Mouse (Mus musculus) neural tube, embryonic 11.5 days (tissue): ENCODE measurements around the gene Dcaf8. TPM values are rescaled to one million over a fixed set of nuclear protein-coding genes. Genes with fewer than 3 reads are reported as not detected.
"Not testable (repeated sequence)": the region's sequence is repeated elsewhere in the genome, so short reads cannot be mapped to it uniquely, and the experiment has no call there.

Experiments
- ATAC-seq: fragments of 200-750 bp; cut with Nextera tagmentation; 2 replicates; pipeline ENCODE4 v1.8.0; 2017; ENCODE audit warnings: moderate number of reproducible peaks, mild to moderate bottlenecking, moderate TSS enrichment, moderate library complexity; ENCODE audit not compliant: insufficient read depth, low FRiP score, low TSS enrichment
- DNase-seq: peaks from one replicate; pipeline ENCODE4 v3.0.0-alpha.2; 2015; ENCODE audit warnings: low spot score
- H3K27ac ChIP-seq: fragments of 300-500 bp; sonication (generic); 2 replicates; pipeline ENCODE4 v1.5.1; 2014; ENCODE audit warnings: low read depth, mild to moderate bottlenecking, low read length
- H3K27me3 ChIP-seq: fragments of 300-500 bp; sonication (generic); 2 replicates; pipeline ENCODE4 v1.6.1; 2014; ENCODE audit warnings: mild to moderate bottlenecking, low read length, mixed read lengths; ENCODE audit not compliant: control insufficient read depth, insufficient read depth
- H3K36me3 ChIP-seq: fragments of 300-500 bp; sonication (generic); 2 replicates; pipeline ENCODE4 v1.6.1; 2014; ENCODE audit warnings: mild to moderate bottlenecking, low read length, moderate library complexity, mixed read lengths; ENCODE audit not compliant: control insufficient read depth, insufficient read depth
- H3K4me1 ChIP-seq: fragments of 300-500 bp; sonication (generic); 2 replicates; pipeline ENCODE4 v1.6.1; 2014; ENCODE audit warnings: low read length, mixed read lengths; ENCODE audit not compliant: control insufficient read depth, insufficient read depth
- H3K4me2 ChIP-seq: fragments of 300-500 bp; sonication (generic); 2 replicates; pipeline ENCODE4 v1.6.1; 2014; ENCODE audit warnings: low read depth, mild to moderate bottlenecking, moderate library complexity
- H3K4me3 ChIP-seq: fragments of 300-500 bp; sonication (generic); 2 replicates; pipeline ENCODE4 v1.5.1; 2014; ENCODE audit warnings: low read depth, low read length
- H3K9ac ChIP-seq: fragments of 300-500 bp; sonication (generic); 2 replicates; pipeline ENCODE4 v1.6.1; 2014; ENCODE audit warnings: mild to moderate bottlenecking, low read length
- H3K9me3 ChIP-seq: fragments of 300-500 bp; sonication (generic); 2 replicates; pipeline ENCODE4 v1.6.1; 2016; ENCODE audit warnings: low read length; ENCODE audit not compliant: control insufficient read depth
- WGBS: fragments of 180-500 bp; shearing (Covaris S2); extraction: QIAGEN DNeasy Blood & Tissue Kit; methylation state at CpG from one replicate; pipeline ENCODE4 v1.1.7; 2014; 5-methylcytosine and 5-hydroxymethylcytosine counted together
- polyA plus RNA-seq: library from polyadenylated mRNA; unstranded; fragments of >200 nt; fragmentation: Nextera tagmentation; extraction: Ambion mirVana; gene quantifications from 2 replicates; pipeline ENCODE4 v1.2.1, GENCODE M21; 2014

The Dcaf8 gene
- polyA plus RNA-seq, 1 experiment from 2014 or later: 113 TPM

- ATAC-seq: no peak
- DNase-seq: peak; percentile 48
- H3K4me3 ChIP-seq: no peak overlapping the region
- WGBS: 37% methylated on average over 11 of the region's 11 CpGs
- H3K27me3 ChIP-seq: no peaks in the 10 kb centered on the region
- H3K9me3 ChIP-seq: no peaks in the 10 kb centered on the region
- 0 out of 2 replicates have a peak overlapping the region, but pooled peaks have one; percentile 10 for H3K9ac ChIP-seq
- peak overlapping the region; percentile 63; the same call in 1 of the 2 replicates for H3K27ac ChIP-seq
- H3K4me2 ChIP-seq: no peak overlapping the region
- H3K36me3 ChIP-seq: no peaks in the 10 kb centered on the region
- peaks cover 12% of the 10 kb centered on the region for H3K4me1 ChIP-seq
Observed at GRCm38 (mm10) chr1:172221297-172222063, 73.6 kb downstream of the Dcaf8 start.

- Histone ChIP-seq H3K9me3 (no peaks in the 10 kb centered on the region), H3K27me3 (no peaks in the 10 kb centered on the region), H3K9ac (no peak overlapping the region), H3K4me2 (no peak overlapping the region), H3K27ac (no peak overlapping the region), H3K4me1 (no peaks in the 10 kb centered on the region), H3K4me3 (no peak overlapping the region), H3K36me3 (no peaks in the 10 kb centered on the region)
- DNase-seq: no peak
- WGBS: 89% methylated on average over 2 of the region's 2 CpGs
- no peak for ATAC-seq
Observed at GRCm38 (mm10) chr1:172228209-172228608, 80.3 kb downstream of the Dcaf8 start.

- 94% methylated on average over 1 of the region's 1 CpGs for WGBS
Observed at GRCm38 (mm10) chr1:172229215-172229614, 81.3 kb downstream of the Dcaf8 start.

GRCm38 (mm10) chr1:172240945-172241708 lies 93.2 kb downstream of the Dcaf8 start:
- WGBS: 32% methylated on average over 6 of the region's 6 CpGs
- ATAC-seq (peak; percentile 52; the same call in 1 of the 2 replicates), DNase-seq (peak; percentile 41)
- Histone ChIP-seq H3K4me2 (no peak overlapping the region), H3K9ac (no peak overlapping the region), H3K27ac (no peak overlapping the region), H3K36me3 (no peaks in the 10 kb centered on the region), H3K4me1 (peaks cover 6% of the 10 kb centered on the region; the same call in 1 of the 2 replicates), H3K27me3 (peaks cover 6% of the 10 kb centered on the region; the same call in 1 of the 2 replicates), H3K9me3 (no peaks in the 10 kb centered on the region), H3K4me3 (no peak overlapping the region)

More at GRCm38 (mm10) chr1:172229215-172229614, 81.3 kb downstream of the Dcaf8 start:
- H3K4me3 ChIP-seq: no peak overlapping the region
- no peak for ATAC-seq
- no peaks in the 10 kb centered on the region for H3K4me1 ChIP-seq
- H3K4me2 ChIP-seq: no peak overlapping the region
- H3K27ac ChIP-seq: no peak overlapping the region
- H3K9ac ChIP-seq: no peak overlapping the region
- H3K36me3 ChIP-seq: no peaks in the 10 kb centered on the region
- H3K27me3 ChIP-seq: no peaks in the 10 kb centered on the region
- DNase-seq: no peak
- no peaks in the 10 kb centered on the region for H3K9me3 ChIP-seq

GRCm38 (mm10) chr1:172242401-172242800 lies 94.5 kb downstream of the Dcaf8 start:
- Histone ChIP-seq H3K9ac (no peak overlapping the region), H3K27me3 (peaks cover 6% of the 10 kb centered on the region; the same call in 1 of the 2 replicates), H3K4me2 (no peak overlapping the region), H3K9me3 (no peaks in the 10 kb centered on the region), H3K36me3 (no peaks in the 10 kb centered on the region), H3K4me3 (no peak overlapping the region), H3K27ac (no peak overlapping the region), H3K4me1 (peaks cover 6% of the 10 kb centered on the region; the same call in 1 of the 2 replicates)
- ATAC-seq (0 out of 2 replicates have a peak, but pooled peaks have one; percentile 43), DNase-seq (peak; percentile 38)
- WGBS: 42% methylated on average over 2 of the region's 2 CpGs

GRCm38 (mm10) chr1:172243547-172244205 lies 95.8 kb downstream of the Dcaf8 start:
- no peak overlapping the region for H3K27ac ChIP-seq

GRCm38 (mm10) chr1:172244645-172245044 lies 96.8 kb downstream of the Dcaf8 start:
- not testable (repeated sequence) for H3K4me2 ChIP-seq, H3K9me3 ChIP-seq, ATAC-seq, H3K4me3 ChIP-seq, H3K36me3 ChIP-seq, H3K27me3 ChIP-seq, H3K4me1 ChIP-seq, H3K27ac ChIP-seq, H3K9ac ChIP-seq, DNase-seq
- WGBS: 38% methylated on average over 23 of the region's 23 CpGs

More at GRCm38 (mm10) chr1:172243547-172244205, 95.8 kb downstream of the Dcaf8 start:
- no peaks in the 10 kb centered on the region for H3K36me3 ChIP-seq
- DNase-seq: no peak
- ATAC-seq: no peak
- 31% methylated on average over 16 of the region's 16 CpGs for WGBS
- peaks cover 6% of the 10 kb centered on the region; the same call in 1 of the 2 replicates for H3K4me1 ChIP-seq
- peaks cover 6% of the 10 kb centered on the region; the same call in 1 of the 2 replicates for H3K27me3 ChIP-seq
- H3K4me3 ChIP-seq: no peak overlapping the region
- no peaks in the 10 kb centered on the region for H3K9me3 ChIP-seq
- no peak overlapping the region for H3K9ac ChIP-seq
- peak overlapping the region; percentile 7; the same call in 1 of the 2 replicates for H3K4me2 ChIP-seq
